Mouse (Mus musculus) megakaryocyte-erythroid progenitor cell, adult 5-6 weeks (primary cell): ENCODE results near the gene Efs. TPM values are rescaled to one million over a fixed set of nuclear protein-coding genes. Genes with fewer than 3 reads are reported as not detected.

Source experiments
- ATAC-seq: replicated peaks from 2 replicates; pipeline ENCODE4 v1.8.0; 2016; ENCODE audit warnings: mild to moderate bottlenecking, inconsistent platforms; ENCODE audit not compliant: severe bottlenecking, poor library complexity, low FRiP score, low TSS enrichment
- total RNA-seq, 2 experiments: library from RNA; stranded (forward) in 1 of 2; stranded (reverse) in 1 of 2; fragments of 200-1000, 215-1000 nt in 1 of 2; fragments of >200 nt in 1 of 2; fragmentation: Nextera tagmentation in 1 of 2; gene quantifications; 2 replicates each; pipeline ENCODE4 v1.2.3; 2014 to 2017

Gene Efs
- total RNA-seq, 2 experiments from 2014 or later = not detected

DNA sequence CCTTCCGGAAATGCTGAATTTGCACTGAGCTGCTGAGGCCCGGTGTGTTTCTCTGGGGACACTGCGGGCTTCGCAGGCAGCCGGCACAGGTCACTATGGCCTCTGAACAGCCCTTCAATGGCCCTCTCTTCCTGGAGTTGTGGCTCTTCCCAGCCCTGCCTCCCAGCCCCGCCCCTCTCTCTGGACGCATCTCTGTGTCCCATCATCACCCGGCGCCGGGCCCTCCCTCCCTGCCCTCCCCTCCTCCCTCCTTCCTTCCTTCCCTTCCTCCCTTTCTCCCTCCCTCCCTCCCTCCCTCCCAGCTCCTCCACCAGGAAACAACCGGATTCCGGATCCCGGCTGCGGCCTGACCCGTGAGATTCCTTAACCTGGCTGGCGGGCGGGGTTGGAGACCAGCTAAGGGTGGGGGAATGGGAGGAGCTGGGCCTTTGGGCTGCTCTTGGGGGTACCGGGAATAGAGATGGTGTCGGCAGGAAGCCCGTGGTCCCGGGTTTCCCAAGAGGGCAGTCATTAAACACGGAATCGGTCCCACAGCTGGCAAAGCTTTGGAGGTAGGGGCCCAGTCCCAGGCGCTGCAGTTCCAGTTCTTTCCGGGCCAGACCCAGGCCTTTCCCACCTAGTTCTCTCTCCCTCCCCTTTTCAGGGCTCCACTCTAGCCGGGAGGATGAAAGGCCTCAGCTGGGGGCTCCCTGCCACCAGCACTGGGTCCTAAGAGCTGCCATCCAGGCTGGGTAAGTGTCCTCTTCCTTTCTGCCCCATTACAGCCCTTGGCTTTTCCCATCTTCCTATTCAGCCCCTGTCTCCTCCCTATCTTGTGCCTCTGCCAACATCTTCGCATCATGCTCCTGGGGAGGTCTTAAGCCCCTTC lies 42.5 kb downstream of the Efs start, which contains the start of the genes Bcl2l2 and Gm20521:
Bcl2l2 (plus strand) TSS at position 224 of the 868 bp plus-strand sequence.
Gm20521 (plus strand) TSS at position 288 of the 868 bp plus-strand sequence.
- peak; percentile 90 for ATAC-seq

DNA sequence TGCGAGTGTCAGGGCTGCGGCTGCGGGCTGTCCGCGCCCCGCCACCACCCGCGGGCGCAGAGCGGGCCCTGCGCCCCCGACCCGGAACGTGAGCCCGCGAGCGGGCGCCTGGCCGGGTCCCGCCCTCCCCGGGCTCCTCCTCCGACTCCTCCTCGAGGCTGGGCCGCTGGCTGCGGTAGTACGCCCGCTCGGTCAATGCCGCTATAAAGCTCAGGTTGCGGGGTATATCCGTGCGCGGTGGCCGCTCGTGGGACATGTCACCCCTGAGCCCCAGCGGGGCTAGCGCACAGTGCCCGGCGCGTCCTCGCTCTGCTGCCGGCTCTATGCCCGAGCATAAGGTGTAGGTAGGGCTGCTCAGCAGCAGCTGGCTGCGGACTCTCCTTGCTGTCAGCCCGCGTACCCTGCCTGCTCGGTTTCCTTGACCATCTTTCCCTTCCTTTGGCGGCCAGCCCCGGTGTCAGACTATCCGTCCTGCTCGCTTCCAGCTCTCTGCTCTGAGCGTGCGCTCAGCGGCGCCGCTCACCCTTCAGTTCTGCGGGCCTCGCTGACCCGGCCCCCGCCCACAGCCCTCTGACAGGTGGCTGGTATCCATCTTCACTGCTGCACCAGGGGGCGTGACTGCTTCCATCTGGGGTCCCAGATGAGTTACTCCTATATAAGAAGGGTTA lies 48.7 kb downstream of the Efs start, which contains the start of gene Ppp1r3e:
Ppp1r3e (minus strand) TSS at position 503 of the 668 bp plus-strand sequence.
- ATAC-seq = peak; percentile 73

DNA sequence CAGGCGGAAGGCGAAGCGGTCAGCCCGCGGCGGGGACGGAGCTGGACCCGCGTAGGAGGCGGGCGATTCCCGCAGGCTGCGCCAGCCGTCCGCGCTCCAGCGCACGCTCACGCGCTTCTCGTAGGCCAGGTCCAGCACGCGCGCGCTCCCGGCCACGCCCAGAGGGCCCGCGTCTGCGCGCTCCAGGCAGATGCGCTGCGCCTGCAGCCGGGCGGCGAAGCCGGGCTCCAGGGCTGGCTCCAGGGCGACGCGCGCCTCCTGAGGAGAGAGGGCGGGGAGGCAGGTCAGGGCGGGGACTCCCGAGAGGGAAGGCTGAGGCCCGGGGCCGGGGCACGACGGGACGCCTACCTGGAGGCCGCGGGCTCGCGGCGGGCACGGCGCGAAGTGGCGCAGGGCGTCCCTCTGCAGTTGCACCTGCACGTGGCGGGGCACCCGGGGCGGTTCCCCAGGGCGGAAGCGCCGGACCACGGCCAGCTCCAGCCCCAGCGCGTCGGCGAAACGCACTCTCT lies 49.3 kb downstream of the Efs start:
- peak; percentile 74 for ATAC-seq

DNA sequence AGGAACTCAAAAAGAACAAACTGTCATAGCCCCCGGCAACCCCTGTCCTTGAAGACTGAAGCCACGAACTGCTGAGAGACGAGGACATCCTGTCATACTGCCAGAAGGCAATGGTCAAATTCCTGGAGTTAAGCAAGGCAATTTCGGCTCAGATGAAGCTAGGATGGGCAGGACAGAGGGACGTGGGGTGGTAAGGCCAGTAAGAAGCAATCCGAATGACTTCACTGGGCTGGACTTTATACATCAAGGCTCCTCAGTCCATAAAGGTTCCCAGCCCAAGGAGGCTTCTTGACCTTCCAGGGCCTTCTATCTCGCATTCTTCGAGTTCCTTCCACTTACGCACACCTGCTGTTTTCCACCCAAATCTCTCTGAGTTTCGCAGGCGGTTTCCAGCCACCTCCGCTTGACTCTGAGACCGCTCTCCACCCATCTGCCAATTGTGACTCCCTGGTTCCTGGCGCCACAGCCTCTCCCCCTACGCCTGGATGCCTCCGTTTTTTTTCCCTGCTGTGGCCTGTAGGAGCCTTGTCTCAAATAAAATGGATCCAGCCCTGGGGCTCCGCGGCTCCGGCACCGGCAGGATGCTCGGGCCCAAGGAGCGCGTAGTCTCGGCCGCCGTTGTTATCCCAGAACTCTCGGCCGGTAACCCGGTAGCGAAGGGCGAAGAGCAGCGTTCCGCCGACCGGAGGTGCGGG lies 49.9 kb downstream of the Efs start:
- ATAC-seq = peak; percentile 28

DNA sequence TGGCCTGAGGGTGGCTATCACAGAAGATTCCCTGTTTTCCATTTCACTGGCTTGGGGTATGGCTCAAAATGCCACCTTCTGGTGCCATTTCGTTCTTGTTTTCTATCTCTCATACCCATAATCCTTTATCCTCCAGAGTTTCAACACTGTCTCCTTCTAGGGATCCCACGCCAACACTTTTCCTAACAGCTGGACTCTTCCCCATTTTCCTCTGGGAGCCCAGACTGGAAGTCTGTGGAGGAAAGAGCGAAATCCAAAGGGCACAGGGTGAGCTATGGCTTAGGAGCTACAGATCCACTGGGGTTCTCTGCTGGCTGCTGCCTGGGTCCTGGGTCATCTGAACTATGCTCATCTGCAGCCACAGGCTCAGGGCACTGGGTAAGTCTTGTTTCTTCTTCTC lies 51.8 kb downstream of the Efs start:
- no peak for ATAC-seq

DNA sequence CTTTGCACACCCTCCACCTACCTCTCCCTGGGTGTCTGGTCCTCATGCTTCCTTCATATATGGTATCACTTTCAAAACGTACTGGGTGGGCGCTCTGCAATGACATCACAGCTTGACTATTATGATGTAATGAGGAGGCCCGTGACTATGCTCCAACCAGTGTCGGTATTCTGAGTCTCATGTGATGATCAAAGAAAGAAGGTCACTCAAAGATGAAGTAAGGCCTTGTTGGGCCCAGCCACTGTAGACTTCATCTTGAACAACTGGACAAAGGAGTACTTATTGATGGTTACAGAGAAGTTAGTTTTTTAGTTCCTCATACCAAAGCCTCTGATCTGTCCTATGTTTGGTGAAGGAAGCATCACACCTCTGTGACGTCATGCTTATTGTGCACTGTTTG lies 55.1 kb downstream of the Efs start, which contains the start of gene Homez:
Homez (minus strand) TSS at position 101 of the 400 bp plus-strand sequence.
- ATAC-seq = no peak

DNA sequence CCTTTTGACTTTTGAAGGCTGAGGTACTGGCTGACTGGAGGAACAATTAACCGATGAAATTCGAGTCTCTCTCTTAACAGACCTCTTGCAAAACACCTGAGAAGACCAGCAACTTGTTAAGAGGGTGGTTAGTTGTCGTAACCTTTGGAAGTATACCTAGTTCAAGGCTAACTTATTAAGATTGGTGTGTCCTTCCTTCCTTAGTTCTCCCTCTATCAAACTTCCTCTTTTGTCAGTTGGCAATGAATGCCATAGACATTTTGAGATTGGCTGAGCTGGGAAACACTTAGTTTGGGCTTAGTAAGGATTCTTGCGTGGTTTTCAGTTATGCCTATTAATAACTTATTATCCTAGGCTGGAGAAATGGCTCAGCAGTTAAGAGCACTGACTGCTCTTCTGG lies 57.9 kb downstream of the Efs start:
- no peak for ATAC-seq

DNA sequence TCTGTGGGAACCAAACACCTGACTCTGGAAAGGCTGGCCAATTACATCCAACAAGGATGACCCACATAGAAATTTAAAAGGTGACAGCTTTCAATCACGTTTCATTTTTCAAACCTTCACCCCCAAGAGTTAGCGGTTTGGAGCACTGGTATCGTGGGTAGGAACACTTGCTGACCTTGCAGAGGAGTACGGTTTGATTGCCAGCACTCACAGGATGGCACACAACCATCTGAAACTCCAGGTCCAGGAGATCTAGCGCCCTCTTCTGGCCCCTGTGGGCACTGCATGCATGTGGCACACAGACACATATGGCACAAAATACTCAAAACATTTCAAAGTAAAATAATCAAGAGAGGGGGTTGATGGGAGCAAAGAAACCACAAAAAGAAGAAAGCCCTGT lies 59.0 kb downstream of the Efs start:
- ATAC-seq = no peak

Other genes with a start within 250 kb of the Efs start
- gene 1700123O20Rik, start 239.9 kb downstream of the Efs start, total RNA-seq (2014; fragmentation: Nextera tagmentation) = 37.1 and 42.0 TPM in 2 replicates
- 42.4 and 58.4 TPM in 2 replicates for gene 1700123O20Rik, start 239.9 kb downstream of the Efs start, total RNA-seq (2017)
- gene Acin1, start 239.2 kb downstream of the Efs start, total RNA-seq (2014; fragmentation: Nextera tagmentation) = 222 and 244 TPM in 2 replicates
- gene Acin1, start 239.2 kb downstream of the Efs start, total RNA-seq (2017) = 267 and 293 TPM in 2 replicates
- not detected in 2 replicates for gene Gm29776, start 227.3 kb downstream of the Efs start, total RNA-seq (2014; fragmentation: Nextera tagmentation)
- gene Gm29776, start 227.3 kb downstream of the Efs start, total RNA-seq (2017) = not detected in 2 replicates
- 1.4 and 5.7 TPM in 2 replicates for gene Cebpe, start 214.0 kb downstream of the Efs start, total RNA-seq (2014; fragmentation: Nextera tagmentation)
- not detected in 2 replicates for gene Cebpe, start 214.0 kb downstream of the Efs start, total RNA-seq (2017)
- 0.13 and 0.37 TPM in 2 replicates for gene Slc7a8, start 144.2 kb downstream of the Efs start, total RNA-seq (2014; fragmentation: Nextera tagmentation)
- gene Slc7a8, start 144.2 kb downstream of the Efs start, total RNA-seq (2017) = 0.34 TPM in 1 of 2 replicates, not detected in the other
- not detected in 2 replicates for gene Rnf212b, start 112.0 kb downstream of the Efs start, total RNA-seq (2014; fragmentation: Nextera tagmentation)
- not detected in 2 replicates for gene Rnf212b, start 112.0 kb downstream of the Efs start, total RNA-seq (2017)
- gene Homez, start 55.2 kb downstream of the Efs start, total RNA-seq (2014; fragmentation: Nextera tagmentation) = 1.2 and 16.1 TPM in 2 replicates
- 1.5 and 6.1 TPM in 2 replicates for gene Homez, start 55.2 kb downstream of the Efs start, total RNA-seq (2017)
- gene Ppp1r3e, start 48.6 kb downstream of the Efs start, total RNA-seq (2014; fragmentation: Nextera tagmentation) = 15.9 and 16.7 TPM in 2 replicates
- gene Ppp1r3e, start 48.6 kb downstream of the Efs start, total RNA-seq (2017) = 1.6 and 2.5 TPM in 2 replicates
- 7.3 and 9.4 TPM in 2 replicates for gene Bcl2l2, start 42.7 kb downstream of the Efs start, total RNA-seq (2014; fragmentation: Nextera tagmentation)
- gene Bcl2l2, start 42.7 kb downstream of the Efs start, total RNA-seq (2017) = 3.3 and 7.5 TPM in 2 replicates
- gene Gm20521, start 42.7 kb downstream of the Efs start, total RNA-seq (2014; fragmentation: Nextera tagmentation) = 1.4 TPM in 1 of 2 replicates, not detected in the other
- not detected in 2 replicates for gene Gm20521, start 42.7 kb downstream of the Efs start, total RNA-seq (2017)
- gene Pabpn1, start 33.6 kb downstream of the Efs start, total RNA-seq (2014; fragmentation: Nextera tagmentation) = 240 and 264 TPM in 2 replicates
- 332 and 476 TPM in 2 replicates for gene Pabpn1, start 33.6 kb downstream of the Efs start, total RNA-seq (2017)
- gene Slc22a17, start 13.0 kb downstream of the Efs start, total RNA-seq (2014; fragmentation: Nextera tagmentation) = 2.2 TPM in 1 of 2 replicates, not detected in the other
- gene Slc22a17, start 13.0 kb downstream of the Efs start, total RNA-seq (2017) = 4.9 TPM in 1 of 2 replicates, not detected in the other
- gene Il25, start 6.6 kb upstream of the Efs start, total RNA-seq (2014; fragmentation: Nextera tagmentation) = not detected in 2 replicates
- gene Il25, start 6.6 kb upstream of the Efs start, total RNA-seq (2017) = not detected in 2 replicates
- not detected in 2 replicates for gene Cmtm5, start 10.1 kb upstream of the Efs start, total RNA-seq (2014; fragmentation: Nextera tagmentation)
- not detected in 2 replicates for gene Cmtm5, start 10.1 kb upstream of the Efs start, total RNA-seq (2017)
- gene Myh6, start 40.8 kb upstream of the Efs start, total RNA-seq (2014; fragmentation: Nextera tagmentation) = not detected in 2 replicates
- gene Myh6, start 40.8 kb upstream of the Efs start, total RNA-seq (2017) = not detected in 2 replicates
- not detected in 2 replicates for gene Gm17428, start 50.8 kb upstream of the Efs start, total RNA-seq (2014; fragmentation: Nextera tagmentation)
- not detected in 2 replicates for gene Gm17428, start 50.8 kb upstream of the Efs start, total RNA-seq (2017)
- gene Myh7, start 68.5 kb upstream of the Efs start, total RNA-seq (2014; fragmentation: Nextera tagmentation) = not detected in 2 replicates
- not detected in 2 replicates for gene Myh7, start 68.5 kb upstream of the Efs start, total RNA-seq (2017)
- 63.6 and 71.5 TPM in 2 replicates for gene Ngdn, start 89.3 kb upstream of the Efs start, total RNA-seq (2014; fragmentation: Nextera tagmentation)
- 53.4 and 64.6 TPM in 2 replicates for gene Ngdn, start 89.3 kb upstream of the Efs start, total RNA-seq (2017)
- 5.6 and 7.8 TPM in 2 replicates for gene Zfhx2, start 166.2 kb upstream of the Efs start, total RNA-seq (2014; fragmentation: Nextera tagmentation)
- 0.19 and 1.4 TPM in 2 replicates for gene Zfhx2, start 166.2 kb upstream of the Efs start, total RNA-seq (2017)
- gene Thtpa, start 168.7 kb upstream of the Efs start, total RNA-seq (2014; fragmentation: Nextera tagmentation) = 9.2 and 10.4 TPM in 2 replicates
- 5.1 and 6.4 TPM in 2 replicates for gene Thtpa, start 168.7 kb upstream of the Efs start, total RNA-seq (2017)
- 66.7 and 109 TPM in 2 replicates for gene Ap1g2, start 180.5 kb upstream of the Efs start, total RNA-seq (2014; fragmentation: Nextera tagmentation)
- 13.3 and 27.0 TPM in 2 replicates for gene Ap1g2, start 180.5 kb upstream of the Efs start, total RNA-seq (2017)
- gene Jph4, start 190.8 kb upstream of the Efs start, total RNA-seq (2014; fragmentation: Nextera tagmentation) = not detected in 2 replicates
- gene Jph4, start 190.8 kb upstream of the Efs start, total RNA-seq (2017) = 0.05 TPM in 1 of 2 replicates, not detected in the other